Mouse (Mus musculus): ENCODE data around the gene Lhfpl2. TPM values are rescaled to one million over a fixed set of nuclear protein-coding genes. Genes with fewer than 3 reads are reported as not detected.

The Lhfpl2 gene
- polyA plus RNA-seq, 1 experiment from 2014 or later, result 22.3 TPM

DNA sequence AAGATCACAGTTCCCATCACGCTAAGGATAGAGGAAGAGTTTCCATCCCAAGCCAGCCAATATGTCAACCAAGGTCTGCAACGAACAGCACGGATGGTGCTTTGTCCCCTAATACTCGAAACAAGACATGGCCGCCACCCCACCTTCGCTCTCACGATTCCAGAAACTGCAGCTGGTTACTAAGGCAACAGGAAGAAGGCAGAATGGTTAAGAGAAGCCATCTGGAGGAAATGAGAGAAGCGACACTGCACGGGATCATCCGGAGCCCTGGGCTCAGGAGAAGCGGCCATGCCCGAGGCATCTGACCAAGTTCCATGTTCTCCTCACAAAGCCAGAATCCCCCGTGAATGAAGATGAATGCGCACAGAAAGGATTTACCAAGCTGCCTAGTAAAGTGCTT is 166.0 kb downstream of the Lhfpl2 start:
- H3K4me2 ChIP-seq (replicated peaks), result no peak overlapping the region
- H3K9ac ChIP-seq (replicated peaks), result no peak overlapping the region
- H3K9me3 ChIP-seq, result no peaks in the 10 kb centered on the region
- no peaks in the 10 kb centered on the region for H3K27me3 ChIP-seq
- H3K36me3 ChIP-seq, result peaks cover 14% of the 10 kb centered on the region
- H3K4me1 ChIP-seq, result 0 out of 2 replicates have a peak, but pooled peaks cover 4% of the 10 kb centered on the region
- H3K27ac ChIP-seq (replicated peaks), result no peak overlapping the region
- H3K4me3 ChIP-seq, result no peak overlapping the region
- no peak for ATAC-seq (ENCODE audit: low FRiP score, low read depth)
- 77% methylated on average over 14 of the region's 14 CpGs for WGBS

DNA sequence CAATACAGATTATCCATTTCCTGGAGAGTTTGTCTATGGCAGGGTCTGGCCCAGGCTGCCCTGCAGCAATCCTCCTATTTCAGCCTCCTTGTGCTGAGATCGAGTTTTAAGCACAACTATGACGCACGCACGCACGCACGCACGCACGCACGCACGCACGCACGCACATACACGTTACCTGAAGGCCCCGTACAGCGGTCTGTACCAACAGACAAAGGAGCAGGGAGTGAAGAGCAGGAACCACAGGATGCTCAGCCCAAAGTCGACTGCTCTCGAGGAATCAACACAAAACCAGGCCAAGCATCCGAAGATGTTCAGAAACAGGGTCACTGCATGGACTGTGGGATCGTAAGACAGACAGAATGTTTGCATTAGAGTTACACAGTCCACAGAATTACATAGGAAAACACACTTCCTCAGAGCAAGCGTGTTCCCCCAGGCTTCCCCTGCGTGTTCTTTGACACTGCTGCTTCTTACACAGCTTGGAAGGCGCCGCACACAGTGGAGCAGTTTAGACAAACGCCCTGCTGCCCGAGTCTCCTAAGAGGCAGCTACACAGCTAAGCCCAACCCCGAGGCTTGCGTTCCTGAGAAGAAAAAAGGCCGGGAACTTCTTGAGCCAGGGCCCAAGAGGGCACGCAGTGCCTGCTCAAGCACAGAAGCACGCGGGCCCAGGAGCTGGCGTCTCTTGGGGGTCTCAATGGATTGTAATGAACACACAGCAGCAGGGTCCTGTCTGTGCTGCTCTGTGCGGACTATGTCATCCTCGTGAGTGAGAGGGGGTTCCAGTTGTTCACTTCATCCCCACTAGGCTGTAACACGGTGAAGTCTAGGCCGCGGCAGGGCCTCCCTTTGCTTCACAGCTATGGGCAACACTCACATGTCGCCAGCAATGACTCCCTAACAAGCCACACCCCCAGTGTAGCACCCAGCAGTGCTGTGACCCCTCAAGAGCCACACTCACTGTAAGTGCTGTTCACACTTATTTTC is 167.4 kb downstream of the Lhfpl2 start:
- no peak overlapping the region for H3K4me2 ChIP-seq (replicated peaks)
- no peak overlapping the region for H3K9ac ChIP-seq (replicated peaks)
- H3K27ac ChIP-seq (replicated peaks), result no peak overlapping the region
- 0 out of 2 replicates have a peak, but pooled peaks cover 4% of the 10 kb centered on the region for H3K4me1 ChIP-seq
- no peak overlapping the region for H3K4me3 ChIP-seq
- H3K36me3 ChIP-seq, result peaks cover 14% of the 10 kb centered on the region
- no peak for ATAC-seq (ENCODE audit: low FRiP score, low read depth)
- H3K27me3 ChIP-seq, result no peaks in the 10 kb centered on the region
- WGBS, result 93% methylated on average over 38 of the region's 38 CpGs
- no peaks in the 10 kb centered on the region for H3K9me3 ChIP-seq

DNA sequence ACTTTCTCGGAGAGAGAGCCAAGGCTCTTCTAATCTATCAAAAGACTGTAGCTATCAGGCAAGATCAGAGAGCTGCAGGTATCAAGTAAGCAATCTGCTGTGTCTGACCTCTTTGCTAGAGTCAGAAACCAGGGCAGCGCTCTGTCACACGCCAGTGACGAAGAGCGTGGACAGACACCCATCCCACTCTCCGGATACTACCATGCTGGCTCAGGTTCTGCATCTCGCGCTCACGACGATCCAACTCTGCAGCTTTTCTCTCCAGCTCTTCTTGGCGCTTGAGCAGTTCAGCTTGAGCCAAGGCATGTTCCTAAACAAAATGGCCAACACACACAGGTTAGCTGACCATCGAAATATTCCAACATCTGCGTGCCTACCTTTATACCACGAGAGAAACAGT is 174.3 kb downstream of the Lhfpl2 start:
- H3K27me3 ChIP-seq, result no peaks in the 10 kb centered on the region
- WGBS, result 92% methylated on average over 14 of the region's 14 CpGs
- ATAC-seq (ENCODE audit: low FRiP score, low read depth), result no peak

DNA sequence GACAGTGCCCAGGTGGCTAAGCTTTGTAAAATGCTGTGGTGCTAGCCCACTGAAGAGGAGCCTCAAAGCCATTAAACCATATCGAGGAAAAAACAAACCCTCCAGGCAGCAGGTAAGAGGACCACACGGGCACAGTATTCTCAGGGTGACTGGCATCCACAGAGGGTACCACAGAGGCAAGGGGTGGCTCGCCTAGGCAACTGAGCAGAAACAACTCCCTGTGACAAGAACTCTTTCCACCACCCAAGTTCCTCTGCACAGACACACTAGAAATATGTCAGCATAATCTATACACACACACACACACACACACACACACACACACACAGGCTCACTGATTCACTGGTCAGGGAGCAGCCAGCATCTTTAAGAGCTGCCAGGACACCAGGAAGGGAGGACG is 181.9 kb downstream of the Lhfpl2 start:
- no peaks in the 10 kb centered on the region for H3K36me3 ChIP-seq
- H3K4me2 ChIP-seq (replicated peaks), result no peak overlapping the region
- H3K27ac ChIP-seq (replicated peaks), result no peak overlapping the region
- no peak overlapping the region for H3K4me3 ChIP-seq
- no peaks in the 10 kb centered on the region for H3K27me3 ChIP-seq
- WGBS, result 44% methylated on average over 4 of the region's 4 CpGs
- no peak for ATAC-seq (ENCODE audit: low FRiP score, low read depth)
- H3K4me1 ChIP-seq, result peaks cover 7% of the 10 kb centered on the region
- H3K9ac ChIP-seq (replicated peaks), result no peak overlapping the region
- H3K9me3 ChIP-seq, result no peaks in the 10 kb centered on the region

More for the DNA sequence above, 174.3 kb downstream of the Lhfpl2 start:
- Histone ChIP-seq H3K9ac (replicated peaks) (no peak overlapping the region), H3K27ac (replicated peaks) (no peak overlapping the region), H3K9me3 (no peaks in the 10 kb centered on the region), H3K4me3 (no peak overlapping the region), H3K4me2 (replicated peaks) (no peak overlapping the region), H3K4me1 (no peaks in the 10 kb centered on the region), H3K36me3 (no peaks in the 10 kb centered on the region)

DNA sequence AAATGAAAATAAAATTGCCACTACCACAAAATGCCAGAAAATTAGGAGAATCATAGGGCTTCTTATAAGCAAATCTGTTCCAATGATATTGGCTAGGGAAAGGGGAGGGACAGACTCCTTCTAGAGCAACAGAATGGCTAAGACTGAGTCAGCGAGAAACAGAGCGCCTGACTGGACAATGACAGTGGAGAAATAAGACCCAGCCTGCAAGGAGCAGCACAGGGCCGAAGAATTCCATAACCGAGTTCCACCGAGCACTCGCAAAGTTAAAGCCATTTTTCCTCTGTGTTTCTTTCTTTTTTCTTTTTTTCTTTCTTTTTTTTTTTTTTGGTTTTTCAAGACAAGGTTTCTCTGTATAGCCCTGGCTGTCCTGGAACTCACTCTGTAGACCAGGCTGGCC is 182.5 kb downstream of the Lhfpl2 start:
- no peak for ATAC-seq (ENCODE audit: low FRiP score, low read depth)
- no peak overlapping the region for H3K4me2 ChIP-seq (replicated peaks)
- 84% methylated on average over 6 of the region's 6 CpGs for WGBS
- H3K9ac ChIP-seq (replicated peaks), result no peak overlapping the region
- H3K4me3 ChIP-seq, result no peak overlapping the region
- H3K36me3 ChIP-seq, result no peaks in the 10 kb centered on the region
- no peaks in the 10 kb centered on the region for H3K9me3 ChIP-seq
- no peak overlapping the region for H3K27ac ChIP-seq (replicated peaks)
- H3K27me3 ChIP-seq, result no peaks in the 10 kb centered on the region
- peaks cover 7% of the 10 kb centered on the region for H3K4me1 ChIP-seq

DNA sequence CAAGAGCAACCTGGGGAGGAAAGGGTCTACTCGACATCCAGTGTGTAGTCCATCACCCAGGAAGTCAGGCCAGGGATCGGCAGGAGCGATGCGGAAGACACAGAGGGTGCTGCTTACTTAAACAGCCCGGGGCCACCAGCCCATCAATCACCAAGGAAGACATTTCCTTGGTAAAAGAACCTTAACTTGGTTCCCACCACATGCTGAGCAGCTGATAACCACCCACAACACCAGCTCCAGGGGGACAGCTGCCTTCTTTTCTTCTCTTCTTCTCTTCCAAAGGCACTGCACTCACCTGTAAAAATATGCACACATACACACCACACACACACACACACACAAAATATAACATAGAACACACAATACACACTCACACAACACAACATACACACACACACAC is 183.3 kb downstream of the Lhfpl2 start:
- ATAC-seq (ENCODE audit: low FRiP score, low read depth), result no peak
- WGBS, result 81% methylated on average over 5 of the region's 5 CpGs

DNA sequence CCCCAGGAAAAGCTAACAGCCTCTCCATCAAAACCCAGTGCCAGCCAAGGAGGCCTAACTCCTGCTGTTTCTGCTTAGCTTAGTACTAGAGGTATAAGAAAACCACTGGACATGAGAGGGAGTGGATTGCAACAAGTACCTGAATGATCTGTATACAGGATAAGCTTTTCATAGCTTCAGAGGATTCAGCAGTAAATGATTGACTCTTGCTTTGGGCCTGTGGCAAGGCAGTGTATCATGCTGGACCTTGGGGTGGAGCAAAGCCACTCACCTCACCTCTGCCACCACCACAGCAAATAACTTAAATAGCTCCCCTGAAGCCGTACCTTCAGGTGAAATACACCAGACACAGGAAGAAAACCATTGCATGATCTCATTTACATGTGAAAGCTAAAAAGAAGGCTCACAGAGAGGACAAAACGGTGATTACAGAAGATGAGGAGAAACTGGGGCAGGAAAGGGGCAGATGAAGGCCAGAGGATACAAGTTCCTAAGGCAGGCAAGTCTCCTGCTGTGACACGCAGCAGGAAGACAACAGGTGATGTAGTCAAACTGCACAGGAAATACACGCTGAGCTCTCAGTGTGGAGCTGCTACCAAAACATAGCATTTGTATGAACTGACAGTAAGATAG is 184.4 kb downstream of the Lhfpl2 start:
- WGBS, result 46% methylated on average over 4 of the region's 4 CpGs
- no peak overlapping the region for H3K4me3 ChIP-seq
- no peak for ATAC-seq (ENCODE audit: low FRiP score, low read depth)

More for the DNA sequence above, 183.3 kb downstream of the Lhfpl2 start:
- H3K4me1 ChIP-seq, result peaks cover 7% of the 10 kb centered on the region
- H3K4me3 ChIP-seq, result no peak overlapping the region
- no peaks in the 10 kb centered on the region for H3K36me3 ChIP-seq
- H3K27me3 ChIP-seq, result no peaks in the 10 kb centered on the region
- no peak overlapping the region for H3K4me2 ChIP-seq (replicated peaks)
- no peak overlapping the region for H3K9ac ChIP-seq (replicated peaks)
- no peaks in the 10 kb centered on the region for H3K9me3 ChIP-seq
- no peak overlapping the region for H3K27ac ChIP-seq (replicated peaks)

DNA sequence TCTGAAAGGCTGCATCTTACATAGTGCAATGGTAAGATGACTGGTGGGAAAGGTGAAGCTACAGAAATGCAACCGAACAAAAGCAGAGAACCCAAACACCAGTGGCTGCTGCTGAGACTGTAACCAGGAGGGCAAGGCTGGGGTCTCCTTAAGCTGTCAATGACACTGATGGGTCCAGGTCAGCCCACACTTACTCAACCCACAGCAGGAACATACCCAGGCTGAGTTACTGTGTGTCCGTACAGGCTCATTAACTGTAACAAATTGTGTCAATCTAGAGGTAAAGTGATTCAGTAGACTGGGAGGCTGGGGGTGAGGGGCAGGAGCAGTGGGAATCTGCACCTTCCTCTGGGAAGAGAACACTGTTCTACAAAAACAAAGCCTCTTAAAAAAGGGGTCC is 185.3 kb downstream of the Lhfpl2 start:
- Histone ChIP-seq H3K27ac (replicated peaks) (no peak overlapping the region), H3K4me3 (no peak overlapping the region), H3K9me3 (no peaks in the 10 kb centered on the region), H3K4me2 (replicated peaks) (no peak overlapping the region), H3K36me3 (no peaks in the 10 kb centered on the region), H3K4me1 (peaks cover 12% of the 10 kb centered on the region), H3K27me3 (no peaks in the 10 kb centered on the region), H3K9ac (replicated peaks) (no peak overlapping the region)
- WGBS, result 83% methylated on average over 2 of the region's 2 CpGs
- no peak for ATAC-seq (ENCODE audit: low FRiP score, low read depth)

More for the DNA sequence above, 184.4 kb downstream of the Lhfpl2 start:
- H3K9me3 ChIP-seq, result no peaks in the 10 kb centered on the region
- no peak overlapping the region for H3K4me2 ChIP-seq (replicated peaks)
- H3K27me3 ChIP-seq, result no peaks in the 10 kb centered on the region
- H3K27ac ChIP-seq (replicated peaks), result no peak overlapping the region
- peaks cover 7% of the 10 kb centered on the region for H3K4me1 ChIP-seq
- no peaks in the 10 kb centered on the region for H3K36me3 ChIP-seq
- H3K9ac ChIP-seq (replicated peaks), result no peak overlapping the region

Other genes with a start within 250 kb of the Lhfpl2 start
- gene Scamp1, start 228.1 kb downstream of the Lhfpl2 start, polyA plus RNA-seq (2016; fragmentation: Nextera tagmentation; extraction: Ambion mirVana), result 64.1 and 68.9 TPM in 2 replicates

Measured in midbrain, embryonic 12.5 days (tissue).